Comparison of ENCODE assay signal across 17 mouse cellular contexts in the genomic region with DNA sequence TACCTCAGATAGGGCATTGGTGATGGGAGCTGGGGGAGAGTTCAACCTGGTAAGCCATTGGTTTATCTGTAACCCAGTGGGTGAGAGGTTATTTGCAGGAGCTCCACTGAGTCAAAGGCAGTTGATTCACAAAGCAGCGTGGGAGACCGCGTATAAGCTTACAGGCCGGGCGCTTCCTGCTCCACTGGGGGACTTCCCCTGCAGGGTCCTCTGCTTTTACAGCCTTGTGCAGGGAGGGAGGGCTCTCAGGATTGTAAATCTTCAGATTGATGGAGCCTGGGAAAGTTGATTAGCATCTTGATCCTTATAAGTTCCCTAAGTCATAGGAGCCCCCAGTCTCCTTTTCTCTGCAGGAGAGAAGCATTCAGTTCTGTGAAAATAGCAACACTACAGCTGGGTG.
DNase-seq lines count a peak whose midpoint lies in the region; ATAC-seq lines count a peak whose summit lies in the region.
"Had no signal": no experiment of that assay in that cellular context is flagged by ENCODE, and none has a peak within 500 bp of the region (broad histone marks: within the 10 kb centered on the region; RNA-seq: fewer than 3 reads in every experiment).

No protein-coding gene starts in this region.

- no peak overlapping the region for H3K4me3 ChIP-seq in limb, embryonic 12.5 days (replicated peaks)
- H3K4me3 ChIP-seq: erythroblast, embryonic 14.5 days; myocyte had no signal

- DNase-seq in kidney, postnatal 4 days, result peak; percentile 6 to 24
- no peak for DNase-seq in kidney, adult 11 months
- no peak for DNase-seq in thymus, postnatal 10 days (ENCODE audit: low spot score in 2 of 2)
- no peak for DNase-seq in layer of hippocampus, adult 11-12 months (ENCODE audit: low spot score)
- no peak for DNase-seq in cerebellum, postnatal 4 days (ENCODE audit: low spot score in 2 of 2)
- DNase-seq: adrenal gland, postnatal 25 days; cerebellum, postnatal 36 days; heart, postnatal 14 days; kidney, postnatal 10 days; thymus, adult 18-20 months had no signal

- H3K36me3 ChIP-seq in limb, embryonic 12.5 days, result peaks cover 34% of the 10 kb centered on the region

- peak; percentile 93 for ATAC-seq in CD4-positive, CD25-positive, alpha-beta regulatory T cell, adult 4 months
- peak; percentile 92 for ATAC-seq in activated CD4-positive, CD25-positive, alpha-beta regulatory T cell, adult 4 months
- no peak for ATAC-seq in limb, embryonic 12.5 days (ENCODE audit: insufficient number of reproducible peaks, insufficient read depth, low FRiP score, low TSS enrichment, low read depth)

- no peaks in the 10 kb centered on the region for H3K27me3 ChIP-seq in limb, embryonic 12.5 days

- H3K4me1 ChIP-seq in limb, embryonic 12.5 days (replicated peaks), result peaks cover 17% of the 10 kb centered on the region

- 12% methylated on average over 5 of the region's 5 CpGs for WGBS in limb, embryonic 12.5 days

- no peak overlapping the region for H3K9ac ChIP-seq in limb, embryonic 12.5 days (replicated peaks)
- H3K9ac ChIP-seq: liver, embryonic 14.5 days had no signal

- H3K4me2 ChIP-seq in limb, embryonic 12.5 days, result no peak overlapping the region

- peak overlapping the region; percentile 50 for H3K27ac ChIP-seq in limb, embryonic 12.5 days
- H3K27ac ChIP-seq: liver, embryonic 14.5 days; macrophage had no signal

- H3K9me3 ChIP-seq in limb, embryonic 12.5 days, result no peaks in the 10 kb centered on the region

Comparison
In these comparisons a context has a peak if more than half of its experiments do, and no peak if none do; other contexts are left out.
1. DNase-seq: peak in kidney, postnatal 4 days (2 of 2); none in kidney, adult 11 months (single experiment), thymus, postnatal 10 days (0 of 2), layer of hippocampus, adult 11-12 months (single experiment) and cerebellum, postnatal 4 days (0 of 2).